Mouse (Mus musculus): ENCODE measurements around the gene Dync1i1. TPM values are rescaled to one million over a fixed set of nuclear protein-coding genes. Genes with fewer than 3 reads are reported as not detected.

The Dync1i1 gene
- polyA plus RNA-seq, 1 experiment from 2014 or later: 0.85 TPM

DNA sequence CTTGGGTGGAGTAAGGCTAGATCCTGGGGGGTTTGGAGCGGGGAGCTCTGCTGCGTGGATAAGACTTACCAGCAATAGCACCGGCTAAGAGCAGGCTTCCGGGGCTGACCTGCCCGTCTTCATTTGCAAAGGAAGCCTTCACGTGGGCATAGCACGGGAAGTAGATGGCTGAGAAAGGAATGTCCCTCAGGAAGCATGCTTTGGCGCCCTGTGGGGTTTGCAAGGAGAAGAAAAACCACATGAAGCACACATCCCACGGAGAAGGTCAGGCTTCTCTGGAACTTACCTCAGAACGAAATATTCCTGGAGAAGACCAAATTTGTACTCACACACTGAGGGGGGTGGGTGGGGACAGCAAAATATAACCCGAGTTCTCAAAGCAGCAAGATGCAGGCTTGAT lies 327.3 kb downstream of the Dync1i1 start:
- TF ChIP-seq CTCF (IDR thresholded peaks at IDR 0.05; ENCODE audit: low read depth): no peak
- TF ChIP-seq EP300 (optimal IDR thresholded peaks at IDR 0.05): no peak
- no peak for DNase-seq (ENCODE audit: low spot score)
- Histone ChIP-seq H3K36me3 (ENCODE audit: control insufficient read depth, insufficient read depth, low read length) (no peaks in the 10 kb centered on the region), H3K4me1 (replicated peaks; ENCODE audit: control insufficient read depth, insufficient read depth) (no peaks in the 10 kb centered on the region), H3K4me2 (replicated peaks; ENCODE audit: low read depth) (no peak overlapping the region), H3K27ac (replicated peaks) (no peak overlapping the region), H3K4me3 (ENCODE audit: low read depth, low read length) (no peak overlapping the region), H3K27me3 (ENCODE audit: control insufficient read depth, insufficient read depth, low read length) (no peaks in the 10 kb centered on the region), H3K9ac (ENCODE audit: low read length) (no peak overlapping the region), H3K9me3 (ENCODE audit: control insufficient read depth, low read length) (no peaks in the 10 kb centered on the region)
- WGBS: 62% methylated on average over 11 of the region's 11 CpGs
- no peak for ATAC-seq (ENCODE audit: low FRiP score, low TSS enrichment)

- no peak for DNase-seq (ENCODE audit: low spot score)
- Histone ChIP-seq H3K4me1 (replicated peaks; ENCODE audit: control insufficient read depth, insufficient read depth) (no peaks in the 10 kb centered on the region), H3K27me3 (ENCODE audit: control insufficient read depth, insufficient read depth, low read length) (no peaks in the 10 kb centered on the region), H3K4me3 (ENCODE audit: low read depth, low read length) (no peak overlapping the region), H3K9me3 (ENCODE audit: control insufficient read depth, low read length) (no peaks in the 10 kb centered on the region), H3K36me3 (ENCODE audit: control insufficient read depth, insufficient read depth, low read length) (no peaks in the 10 kb centered on the region), H3K9ac (ENCODE audit: low read length) (no peak overlapping the region), H3K4me2 (replicated peaks; ENCODE audit: low read depth) (no peak overlapping the region), H3K27ac (replicated peaks) (no peak overlapping the region)
- TF ChIP-seq EP300 (optimal IDR thresholded peaks at IDR 0.05) (no peak), CTCF (IDR thresholded peaks at IDR 0.05; ENCODE audit: low read depth) (no peak)
- WGBS: 75% methylated on average over 3 of the region's 3 CpGs
- ATAC-seq (ENCODE audit: low FRiP score, low TSS enrichment): no peak
These were observed 328.5 kb downstream of the Dync1i1 start for GRCm38 (mm10) chr6:6053946-6054345.

GRCm38 (mm10) chr6:6058548-6058947 lies 333.1 kb downstream of the Dync1i1 start:
- WGBS: 65% methylated on average over 3 of the region's 3 CpGs
- no peak overlapping the region for H3K4me3 ChIP-seq (ENCODE audit: low read depth, low read length)
- no peak overlapping the region for H3K27ac ChIP-seq (replicated peaks)
- no peaks in the 10 kb centered on the region for H3K27me3 ChIP-seq (ENCODE audit: control insufficient read depth, insufficient read depth, low read length)
- no peak for ATAC-seq (ENCODE audit: low FRiP score, low TSS enrichment)
- no peak overlapping the region for H3K9ac ChIP-seq (ENCODE audit: low read length)
- H3K4me1 ChIP-seq (replicated peaks; ENCODE audit: control insufficient read depth, insufficient read depth): no peaks in the 10 kb centered on the region
- TF ChIP-seq CTCF (IDR thresholded peaks at IDR 0.05; ENCODE audit: low read depth) (no peak), EP300 (optimal IDR thresholded peaks at IDR 0.05) (no peak)
- no peak for DNase-seq (ENCODE audit: low spot score)
- H3K9me3 ChIP-seq (ENCODE audit: control insufficient read depth, low read length): no peaks in the 10 kb centered on the region
- H3K4me2 ChIP-seq (replicated peaks; ENCODE audit: low read depth): no peak overlapping the region
- H3K36me3 ChIP-seq (ENCODE audit: control insufficient read depth, insufficient read depth, low read length): no peaks in the 10 kb centered on the region

- no peaks in the 10 kb centered on the region for H3K27me3 ChIP-seq (ENCODE audit: control insufficient read depth, insufficient read depth, low read length)
- H3K27ac ChIP-seq (replicated peaks): no peak overlapping the region
- no peak overlapping the region for H3K4me3 ChIP-seq (ENCODE audit: low read depth, low read length)
- ATAC-seq (ENCODE audit: low FRiP score, low TSS enrichment): no peak
- TF ChIP-seq CTCF (IDR thresholded peaks at IDR 0.05; ENCODE audit: low read depth) (no peak), EP300 (optimal IDR thresholded peaks at IDR 0.05) (no peak)
- DNase-seq (ENCODE audit: low spot score): no peak
- WGBS: 87% methylated on average over 6 of the region's 6 CpGs
- no peaks in the 10 kb centered on the region for H3K36me3 ChIP-seq (ENCODE audit: control insufficient read depth, insufficient read depth, low read length)
- no peak overlapping the region for H3K4me2 ChIP-seq (replicated peaks; ENCODE audit: low read depth)
- no peaks in the 10 kb centered on the region for H3K4me1 ChIP-seq (replicated peaks; ENCODE audit: control insufficient read depth, insufficient read depth)
- no peaks in the 10 kb centered on the region for H3K9me3 ChIP-seq (ENCODE audit: control insufficient read depth, low read length)
- H3K9ac ChIP-seq (ENCODE audit: low read length): no peak overlapping the region
These were observed 341.8 kb downstream of the Dync1i1 start for GRCm38 (mm10) chr6:6067201-6067600.

GRCm38 (mm10) chr6:6070015-6070414 lies 344.6 kb downstream of the Dync1i1 start:
- no peak overlapping the region for H3K9ac ChIP-seq (ENCODE audit: low read length)
- no peaks in the 10 kb centered on the region for H3K36me3 ChIP-seq (ENCODE audit: control insufficient read depth, insufficient read depth, low read length)
- WGBS: 7% methylated on average over 3 of the region's 3 CpGs
- no peak overlapping the region for H3K27ac ChIP-seq (replicated peaks)
- no peaks in the 10 kb centered on the region for H3K27me3 ChIP-seq (ENCODE audit: control insufficient read depth, insufficient read depth, low read length)
- H3K4me2 ChIP-seq (replicated peaks; ENCODE audit: low read depth): no peak overlapping the region
- TF ChIP-seq CTCF (IDR thresholded peaks at IDR 0.05; ENCODE audit: low read depth) (no peak), EP300 (optimal IDR thresholded peaks at IDR 0.05) (no peak)
- DNase-seq (ENCODE audit: low spot score): no peak
- H3K9me3 ChIP-seq (ENCODE audit: control insufficient read depth, low read length): no peaks in the 10 kb centered on the region
- H3K4me3 ChIP-seq (ENCODE audit: low read depth, low read length): no peak overlapping the region
- no peaks in the 10 kb centered on the region for H3K4me1 ChIP-seq (replicated peaks; ENCODE audit: control insufficient read depth, insufficient read depth)
- no peak for ATAC-seq (ENCODE audit: low FRiP score, low TSS enrichment)

GRCm38 (mm10) chr6:6071038-6071437 lies 345.6 kb downstream of the Dync1i1 start:
- Histone ChIP-seq H3K27me3 (ENCODE audit: control insufficient read depth, insufficient read depth, low read length) (no peaks in the 10 kb centered on the region), H3K4me1 (replicated peaks; ENCODE audit: control insufficient read depth, insufficient read depth) (no peaks in the 10 kb centered on the region), H3K36me3 (ENCODE audit: control insufficient read depth, insufficient read depth, low read length) (no peaks in the 10 kb centered on the region), H3K4me2 (replicated peaks; ENCODE audit: low read depth) (no peak overlapping the region), H3K9ac (ENCODE audit: low read length) (no peak overlapping the region), H3K27ac (replicated peaks) (no peak overlapping the region), H3K4me3 (ENCODE audit: low read depth, low read length) (no peak overlapping the region), H3K9me3 (ENCODE audit: control insufficient read depth, low read length) (no peaks in the 10 kb centered on the region)
- TF ChIP-seq EP300 (optimal IDR thresholded peaks at IDR 0.05) (no peak), CTCF (IDR thresholded peaks at IDR 0.05; ENCODE audit: low read depth) (no peak)
- DNase-seq (ENCODE audit: low spot score): no peak
- WGBS: 88% methylated on average over 7 of the region's 7 CpGs
- ATAC-seq (ENCODE audit: low FRiP score, low TSS enrichment): no peak
